Mouse (Mus musculus): ENCODE measurements at regions not wholly inside any gene's neighbourhood (a gene's known extent, or its start where the extent isn't known, plus 50 kb on each side); places are given as distances from the start of the nearest gene placed in this dataset.

DNA sequence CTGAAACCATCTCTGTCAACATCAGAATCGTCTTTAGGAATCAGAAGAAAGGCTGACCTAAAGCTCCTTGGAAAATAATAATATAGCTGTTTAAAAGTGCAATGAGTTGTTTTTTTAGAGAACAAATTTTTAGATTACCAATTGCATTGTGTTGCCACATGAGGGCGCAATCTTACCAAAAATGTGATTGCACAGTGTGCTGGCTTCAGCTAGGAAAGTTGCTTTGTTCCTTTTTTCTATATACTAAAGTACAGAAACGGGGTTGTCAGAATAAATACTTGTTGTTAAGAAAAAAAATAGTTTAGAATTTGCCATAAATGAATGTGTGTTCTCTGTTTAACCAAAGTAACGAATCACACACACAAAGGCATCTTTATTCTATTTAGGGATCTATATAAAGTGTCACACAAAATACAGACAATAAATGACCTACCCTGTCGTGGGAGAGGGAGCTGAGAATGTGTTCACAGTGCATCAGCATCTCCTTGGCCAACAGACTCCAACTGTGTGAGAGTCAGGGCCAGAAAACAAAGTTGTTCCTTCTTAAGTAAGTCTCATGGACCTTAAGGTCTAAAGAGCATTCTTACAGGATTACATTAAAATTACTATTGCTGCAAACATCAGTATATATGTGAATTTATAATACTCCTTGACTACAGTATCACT, 1321.9 kb upstream of the Acvr2a start:
- TF ChIP-seq CTCF (IDR thresholded peaks at IDR 0.05; ENCODE audit: low read depth, low read length) (no peak), POLR2A (IDR thresholded peaks at IDR 0.05; ENCODE audit: borderline replicate concordance, low read depth, low read length) (no peak)

Data from bone marrow macrophage, adult 2 months (primary cell).